Mouse (Mus musculus): ENCODE measurements around the gene Zmynd11. TPM values are rescaled to one million over a fixed set of nuclear protein-coding genes. Genes with fewer than 3 reads are reported as not detected.

Zmynd11 gene
- polyA plus RNA-seq, 1 experiment: 60.0 TPM

DNA sequence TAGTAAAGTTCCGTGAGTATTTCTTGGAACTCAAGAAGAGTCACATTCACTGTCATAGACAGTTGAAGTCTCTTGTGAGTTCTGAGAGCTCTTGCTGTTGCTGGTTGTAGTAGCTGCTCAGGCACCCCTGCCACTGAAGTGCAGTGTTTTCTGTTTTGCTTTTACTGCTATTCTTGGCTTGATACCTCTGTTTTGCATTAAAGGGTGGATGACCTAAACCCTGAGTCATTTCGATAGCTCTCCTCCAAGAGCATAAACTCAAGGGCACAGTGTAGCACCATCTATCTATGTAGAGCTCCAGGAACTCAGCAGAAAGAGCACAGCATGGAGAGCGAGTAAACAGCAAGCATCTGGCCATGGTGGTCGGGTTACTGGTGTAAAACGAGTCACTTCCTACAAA is 2.1 kb upstream of the Zmynd11 start:
- no peak overlapping the region for H3K4me3 ChIP-seq (ENCODE audit: control insufficient read depth, insufficient read depth, low read length)
- WGBS: 25% methylated on average over 5 of the region's 5 CpGs
- H3K27me3 ChIP-seq (ENCODE audit: control insufficient read depth, insufficient read depth, low read length): no peaks in the 10 kb centered on the region
- DNase-seq: no peak
- H3K27ac ChIP-seq (ENCODE audit: control insufficient read depth, insufficient read depth, low read length): no peak overlapping the region
- no peaks in the 10 kb centered on the region for H3K36me3 ChIP-seq (ENCODE audit: control insufficient read depth, insufficient read depth, low read length)
- peaks cover 4% of the 10 kb centered on the region; the same call in 1 of the 2 replicates for H3K4me1 ChIP-seq (replicated peaks; ENCODE audit: control insufficient read depth, insufficient read depth, low read length)
- TF ChIP-seq POLR2A (IDR thresholded peaks at IDR 0.05; ENCODE audit: control insufficient read depth, extremely low read depth, insufficient read depth, low read length, poor library complexity) (no peak), CTCF (IDR thresholded peaks at IDR 0.05; ENCODE audit: borderline replicate concordance, control insufficient read depth, extremely low read depth, insufficient read depth, low read length, poor library complexity) (no peak)

DNA sequence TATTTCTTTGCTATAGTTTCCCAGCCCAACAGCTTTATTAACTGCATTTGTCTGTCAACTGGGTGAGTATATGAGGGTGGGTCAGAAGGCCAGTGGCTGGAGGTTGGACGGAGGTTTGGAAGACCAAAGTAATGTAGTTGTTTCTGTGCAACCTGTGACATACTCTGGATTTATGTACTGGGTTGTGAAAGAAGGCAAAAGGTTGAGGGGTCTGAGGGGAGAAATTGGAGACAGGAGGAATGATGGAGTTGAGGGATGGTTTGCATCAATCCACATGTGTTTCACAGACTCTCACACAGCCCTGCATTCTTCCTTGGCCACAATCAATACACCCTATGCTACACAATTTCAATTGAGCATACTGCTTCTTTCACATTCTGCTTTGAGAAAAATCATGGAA is 1.4 kb upstream of the Zmynd11 start:
- no peaks in the 10 kb centered on the region for H3K27me3 ChIP-seq (ENCODE audit: control insufficient read depth, insufficient read depth, low read length)
- TF ChIP-seq POLR2A (IDR thresholded peaks at IDR 0.05; ENCODE audit: control insufficient read depth, extremely low read depth, insufficient read depth, low read length, poor library complexity): no peak
- no peak overlapping the region for H3K4me3 ChIP-seq (ENCODE audit: control insufficient read depth, insufficient read depth, low read length)
- no peak for DNase-seq
- H3K4me1 ChIP-seq (replicated peaks; ENCODE audit: control insufficient read depth, insufficient read depth, low read length): peaks cover 4% of the 10 kb centered on the region; the same call in 1 of the 2 replicates
- H3K36me3 ChIP-seq (ENCODE audit: control insufficient read depth, insufficient read depth, low read length): no peaks in the 10 kb centered on the region
- 97% methylated on average over 1 of the region's 1 CpGs for WGBS
- H3K27ac ChIP-seq (ENCODE audit: control insufficient read depth, insufficient read depth, low read length): no peak overlapping the region

DNA sequence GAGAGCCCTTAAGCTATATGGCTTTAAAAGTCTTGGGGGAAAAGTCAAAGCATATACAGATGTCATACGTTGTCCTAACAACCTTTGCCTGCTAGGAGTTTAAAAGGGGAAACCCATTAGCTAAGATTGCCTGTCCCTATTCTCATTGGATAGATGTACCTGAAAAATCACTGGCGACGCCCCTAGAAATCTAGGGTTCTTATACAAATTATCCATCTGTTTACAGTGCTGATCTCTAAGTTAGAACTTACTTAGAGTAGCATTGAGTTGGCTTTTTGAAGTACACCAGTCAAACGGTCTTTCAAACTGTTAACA is 364 bp upstream of the Zmynd11 start:
- no peak overlapping the region for H3K4me3 ChIP-seq (ENCODE audit: control insufficient read depth, insufficient read depth, low read length)
- no peaks in the 10 kb centered on the region for H3K27me3 ChIP-seq (ENCODE audit: control insufficient read depth, insufficient read depth, low read length)
- no peak for TF ChIP-seq CTCF (IDR thresholded peaks at IDR 0.05; ENCODE audit: borderline replicate concordance, control insufficient read depth, extremely low read depth, insufficient read depth, low read length, poor library complexity)
- TF ChIP-seq POLR2A (IDR thresholded peaks at IDR 0.05; ENCODE audit: control insufficient read depth, extremely low read depth, insufficient read depth, low read length, poor library complexity): no peak
- H3K36me3 ChIP-seq (ENCODE audit: control insufficient read depth, insufficient read depth, low read length): no peaks in the 10 kb centered on the region
- no peak for DNase-seq
- peaks cover 4% of the 10 kb centered on the region; the same call in 1 of the 2 replicates for H3K4me1 ChIP-seq (replicated peaks; ENCODE audit: control insufficient read depth, insufficient read depth, low read length)
- H3K27ac ChIP-seq (ENCODE audit: control insufficient read depth, insufficient read depth, low read length): no peak overlapping the region
- WGBS: 11% methylated on average over 4 of the region's 4 CpGs

DNA sequence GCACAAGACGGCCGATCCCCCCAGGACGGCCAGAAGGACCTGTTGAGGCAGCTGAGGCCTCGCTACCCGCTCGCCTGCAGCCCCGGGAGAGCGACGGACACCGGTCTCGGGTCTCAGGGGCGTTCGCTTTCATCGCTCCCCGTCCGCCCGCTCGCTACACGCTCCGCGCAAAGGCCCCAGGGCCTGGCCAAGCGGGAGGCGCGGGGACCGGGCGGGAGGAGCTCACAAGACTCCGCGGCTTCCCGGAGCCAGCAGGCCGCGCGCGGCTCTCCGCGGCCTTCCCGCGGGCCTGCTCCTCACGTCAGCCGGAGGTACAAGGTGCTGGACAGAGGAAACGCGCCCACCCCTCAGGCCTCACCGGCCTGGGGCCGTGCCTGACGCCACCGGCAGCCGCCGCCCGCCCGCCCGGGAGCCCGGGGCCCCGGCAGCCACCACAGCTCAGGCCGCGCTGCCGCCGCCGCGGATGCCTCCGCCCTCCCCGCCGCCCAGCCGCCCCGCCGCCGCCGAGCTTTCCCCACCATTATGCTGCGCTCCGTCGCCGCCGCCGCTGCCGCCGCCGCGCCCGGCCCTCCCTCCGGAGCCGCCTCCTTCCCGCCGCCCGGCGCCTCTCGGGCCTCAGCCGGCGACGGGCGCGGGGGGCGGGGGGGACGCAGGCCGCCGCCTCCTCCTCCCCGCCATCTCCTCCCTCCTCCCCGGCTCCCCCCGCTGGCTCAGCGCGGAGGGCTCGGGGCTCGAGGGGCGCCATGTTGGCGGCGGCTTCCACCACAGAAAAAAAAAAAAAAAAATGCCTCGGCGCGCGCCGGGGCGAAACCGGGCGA is 1.1 kb downstream of the Zmynd11 start:
- peak overlapping the region; percentile 23 for H3K27ac ChIP-seq (ENCODE audit: control insufficient read depth, insufficient read depth, low read length)
- no peaks in the 10 kb centered on the region for H3K36me3 ChIP-seq (ENCODE audit: control insufficient read depth, insufficient read depth, low read length)
- TF ChIP-seq CTCF (IDR thresholded peaks at IDR 0.05; ENCODE audit: borderline replicate concordance, control insufficient read depth, extremely low read depth, insufficient read depth, low read length, poor library complexity) (no peak), POLR2A (IDR thresholded peaks at IDR 0.05; ENCODE audit: control insufficient read depth, extremely low read depth, insufficient read depth, low read length, poor library complexity) (peak; percentile 3)
- no peaks in the 10 kb centered on the region for H3K27me3 ChIP-seq (ENCODE audit: control insufficient read depth, insufficient read depth, low read length)
- peak overlapping the region; percentile 77 for H3K4me3 ChIP-seq (ENCODE audit: control insufficient read depth, insufficient read depth, low read length)
- 1% methylated on average over 97 of the region's 111 CpGs for WGBS
- peaks cover 6% of the 10 kb centered on the region; the same call in 1 of the 2 replicates for H3K4me1 ChIP-seq (replicated peaks; ENCODE audit: control insufficient read depth, insufficient read depth, low read length)
- peak; percentile 75 for DNase-seq

DNA sequence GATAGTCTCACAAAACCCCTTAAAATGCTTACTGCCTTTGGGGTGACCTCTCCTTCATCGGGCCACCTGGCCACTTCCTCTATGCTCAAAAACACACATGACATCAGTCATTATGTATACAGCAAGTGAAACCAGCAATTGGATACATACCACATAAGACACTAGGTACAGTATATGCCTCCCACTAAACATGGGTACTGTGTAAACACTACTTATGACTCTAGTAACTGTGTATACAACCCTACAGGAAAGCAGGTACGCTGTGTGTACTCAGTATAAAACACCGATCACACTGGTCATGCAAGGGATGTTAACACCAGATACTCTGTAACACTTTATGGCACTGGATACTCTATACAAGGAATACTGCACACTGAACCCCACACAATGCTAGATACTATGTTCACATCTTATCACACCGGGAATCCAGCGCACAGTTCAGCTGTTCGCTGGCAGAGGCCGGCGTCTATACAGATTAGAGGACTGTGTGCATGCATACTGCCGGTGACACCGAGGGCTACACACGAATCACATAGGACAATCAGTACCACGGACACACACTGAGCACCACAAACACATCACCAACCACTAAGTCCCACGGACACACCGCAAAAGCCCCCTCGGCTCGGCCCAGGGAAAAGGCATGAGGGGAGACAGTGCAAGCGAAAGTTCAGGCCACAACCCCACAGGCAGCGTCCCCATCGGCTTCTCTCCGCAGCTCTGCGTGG is 1.9 kb downstream of the Zmynd11 start:
- no peaks in the 10 kb centered on the region for H3K27me3 ChIP-seq (ENCODE audit: control insufficient read depth, insufficient read depth, low read length)
- peaks cover 6% of the 10 kb centered on the region; the same call in 1 of the 2 replicates for H3K4me1 ChIP-seq (replicated peaks; ENCODE audit: control insufficient read depth, insufficient read depth, low read length)
- peak overlapping the region; percentile 77 for H3K4me3 ChIP-seq (ENCODE audit: control insufficient read depth, insufficient read depth, low read length)
- WGBS: 5% methylated on average over 21 of the region's 21 CpGs
- peak overlapping the region; percentile 19 for H3K27ac ChIP-seq (ENCODE audit: control insufficient read depth, insufficient read depth, low read length)
- H3K36me3 ChIP-seq (ENCODE audit: control insufficient read depth, insufficient read depth, low read length): no peaks in the 10 kb centered on the region
- no peak for DNase-seq
- TF ChIP-seq CTCF (IDR thresholded peaks at IDR 0.05; ENCODE audit: borderline replicate concordance, control insufficient read depth, extremely low read depth, insufficient read depth, low read length, poor library complexity) (no peak), POLR2A (IDR thresholded peaks at IDR 0.05; ENCODE audit: control insufficient read depth, extremely low read depth, insufficient read depth, low read length, poor library complexity) (no peak)

DNA sequence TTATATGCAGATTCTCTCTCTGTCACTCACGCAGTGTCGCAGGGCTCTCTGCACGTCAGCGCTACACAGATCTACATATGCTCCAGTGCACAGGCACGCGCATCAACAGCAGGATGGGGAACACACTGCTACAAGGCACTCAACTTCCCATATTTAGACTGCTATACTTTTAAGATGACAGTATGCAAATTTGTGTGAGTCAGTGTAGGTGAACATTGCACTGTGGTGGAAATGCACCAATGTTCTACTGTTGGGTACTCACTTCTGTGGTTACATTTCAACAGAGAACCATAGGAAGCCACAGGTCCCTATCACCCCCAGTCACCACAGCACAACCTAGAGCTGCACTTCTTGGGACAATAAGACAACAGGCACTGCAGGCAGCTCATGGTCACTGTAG is 5.1 kb downstream of the Zmynd11 start:
- peaks cover 6% of the 10 kb centered on the region; the same call in 1 of the 2 replicates for H3K4me1 ChIP-seq (replicated peaks; ENCODE audit: control insufficient read depth, insufficient read depth, low read length)
- TF ChIP-seq POLR2A (IDR thresholded peaks at IDR 0.05; ENCODE audit: control insufficient read depth, extremely low read depth, insufficient read depth, low read length, poor library complexity) (no peak), CTCF (IDR thresholded peaks at IDR 0.05; ENCODE audit: borderline replicate concordance, control insufficient read depth, extremely low read depth, insufficient read depth, low read length, poor library complexity) (no peak)
- no peak overlapping the region for H3K4me3 ChIP-seq (ENCODE audit: control insufficient read depth, insufficient read depth, low read length)
- no peaks in the 10 kb centered on the region for H3K36me3 ChIP-seq (ENCODE audit: control insufficient read depth, insufficient read depth, low read length)
- no peaks in the 10 kb centered on the region for H3K27me3 ChIP-seq (ENCODE audit: control insufficient read depth, insufficient read depth, low read length)
- WGBS: 16% methylated on average over 6 of the region's 6 CpGs
- H3K27ac ChIP-seq (ENCODE audit: control insufficient read depth, insufficient read depth, low read length): no peak overlapping the region
- DNase-seq: peak; percentile 9
